Mouse (Mus musculus): ENCODE results near the gene Cox17. TPM values are rescaled to one million over a fixed set of nuclear protein-coding genes. Genes with fewer than 3 reads are reported as not detected.

Cox17 gene
- total RNA-seq, 1 experiment from 2014 or later, result 312 TPM

DNA sequence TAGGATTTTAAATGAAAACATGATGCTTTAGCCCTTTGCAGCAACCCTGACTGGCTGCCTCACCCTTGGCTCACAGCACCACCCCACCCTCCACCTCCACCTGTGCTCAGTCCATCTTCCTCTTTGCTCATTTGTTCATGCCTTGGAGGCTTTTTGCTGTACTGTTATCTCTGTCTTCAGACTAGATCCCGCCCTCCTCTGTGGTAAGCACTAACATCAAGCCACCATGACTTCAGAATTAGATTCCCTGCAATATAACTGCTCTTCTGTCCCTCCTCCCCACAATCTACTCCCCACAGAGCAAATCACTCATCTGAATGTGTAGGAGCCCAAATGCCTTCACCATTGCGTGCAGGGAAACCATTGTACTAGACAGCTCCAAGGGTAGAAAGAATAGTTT, 36.9 kb downstream of the Cox17 start:
- no peak for ATAC-seq (replicated peaks; ENCODE audit: insufficient number of reproducible peaks, low FRiP score, low TSS enrichment, poor library complexity, severe bottlenecking)

- ATAC-seq (replicated peaks; ENCODE audit: insufficient number of reproducible peaks, low FRiP score, low TSS enrichment, poor library complexity, severe bottlenecking), result no peak
Observed at GRCm38 (mm10) chr16:38385184-38385634, 38.4 kb downstream of the Cox17 start.

- no peak for ATAC-seq (replicated peaks; ENCODE audit: insufficient number of reproducible peaks, low FRiP score, low TSS enrichment, poor library complexity, severe bottlenecking)
Observed at GRCm38 (mm10) chr16:38385700-38386099, 38.9 kb downstream of the Cox17 start.

DNA sequence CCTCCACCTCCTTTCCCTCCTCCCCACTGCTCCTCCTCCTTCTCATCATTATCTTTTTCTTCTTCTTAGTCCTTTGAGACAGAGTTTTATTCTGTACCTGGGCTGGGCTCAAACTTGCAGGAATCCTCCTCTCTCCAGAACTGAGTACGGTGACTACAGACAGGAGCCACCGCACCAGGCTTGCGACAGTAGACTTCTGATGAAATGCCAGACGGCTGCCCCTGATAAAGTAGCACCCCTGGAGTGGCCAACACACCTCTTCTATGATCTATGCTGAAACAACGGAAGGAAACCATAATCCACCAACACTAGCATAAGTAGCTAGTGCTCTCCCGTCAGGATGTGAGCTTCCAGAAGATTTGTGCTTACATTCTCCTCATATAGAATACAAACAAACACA, 40.6 kb downstream of the Cox17 start:
- ATAC-seq (replicated peaks; ENCODE audit: insufficient number of reproducible peaks, low FRiP score, low TSS enrichment, poor library complexity, severe bottlenecking), result no peak

- ATAC-seq (replicated peaks; ENCODE audit: insufficient number of reproducible peaks, low FRiP score, low TSS enrichment, poor library complexity, severe bottlenecking), result no peak
Observed at GRCm38 (mm10) chr16:38388757-38389156, 42.0 kb downstream of the Cox17 start.

DNA sequence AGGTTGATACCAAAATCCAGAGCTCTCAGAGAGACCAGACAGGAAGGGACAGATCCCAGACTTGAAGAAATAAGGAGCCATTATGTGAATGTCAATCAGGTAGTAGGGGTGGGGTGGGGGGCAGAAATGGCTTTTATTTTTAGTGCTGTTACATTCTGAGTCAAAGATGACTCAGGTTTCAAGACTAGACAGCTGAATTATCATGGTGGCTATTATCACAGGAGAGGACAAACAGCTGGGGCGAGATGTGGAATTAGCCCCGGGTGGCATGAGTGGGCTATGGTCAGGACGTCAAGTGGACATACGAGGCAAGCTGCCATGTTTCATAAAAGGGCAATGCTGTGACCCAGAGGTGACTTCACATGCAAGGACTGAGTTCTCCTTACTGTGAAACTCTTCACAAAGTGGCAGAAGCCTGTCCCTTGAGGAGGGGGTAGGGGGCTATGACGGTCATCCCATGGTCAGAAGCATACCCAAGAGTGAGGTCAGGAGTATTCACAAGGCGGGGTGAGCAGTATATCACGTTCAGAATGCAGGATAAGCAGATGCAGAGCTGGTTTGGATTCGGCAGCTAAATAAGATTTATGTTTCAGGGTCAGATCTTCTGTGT, 42.6 kb downstream of the Cox17 start:
- ATAC-seq (replicated peaks; ENCODE audit: insufficient number of reproducible peaks, low FRiP score, low TSS enrichment, poor library complexity, severe bottlenecking), result no peak

DNA sequence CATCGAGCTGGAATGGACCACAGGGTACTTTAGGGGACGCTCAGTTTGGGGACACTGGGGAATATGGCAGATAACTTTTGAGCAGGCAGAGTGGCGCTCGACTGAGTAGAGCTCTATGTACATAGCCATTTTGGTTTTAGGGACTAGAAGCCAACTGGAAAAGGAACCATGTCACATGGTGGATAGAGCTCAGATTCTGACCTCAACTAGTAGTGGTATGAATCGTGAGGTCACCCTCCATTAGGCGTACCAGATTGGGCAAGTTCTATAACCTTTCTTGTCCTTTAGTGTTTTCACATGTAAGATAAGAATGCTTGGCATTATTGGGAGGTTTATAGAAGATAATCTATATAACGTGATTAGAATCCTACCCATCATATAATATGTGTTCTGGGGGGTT, 43.5 kb downstream of the Cox17 start:
- ATAC-seq (replicated peaks; ENCODE audit: insufficient number of reproducible peaks, low FRiP score, low TSS enrichment, poor library complexity, severe bottlenecking), result no peak

DNA sequence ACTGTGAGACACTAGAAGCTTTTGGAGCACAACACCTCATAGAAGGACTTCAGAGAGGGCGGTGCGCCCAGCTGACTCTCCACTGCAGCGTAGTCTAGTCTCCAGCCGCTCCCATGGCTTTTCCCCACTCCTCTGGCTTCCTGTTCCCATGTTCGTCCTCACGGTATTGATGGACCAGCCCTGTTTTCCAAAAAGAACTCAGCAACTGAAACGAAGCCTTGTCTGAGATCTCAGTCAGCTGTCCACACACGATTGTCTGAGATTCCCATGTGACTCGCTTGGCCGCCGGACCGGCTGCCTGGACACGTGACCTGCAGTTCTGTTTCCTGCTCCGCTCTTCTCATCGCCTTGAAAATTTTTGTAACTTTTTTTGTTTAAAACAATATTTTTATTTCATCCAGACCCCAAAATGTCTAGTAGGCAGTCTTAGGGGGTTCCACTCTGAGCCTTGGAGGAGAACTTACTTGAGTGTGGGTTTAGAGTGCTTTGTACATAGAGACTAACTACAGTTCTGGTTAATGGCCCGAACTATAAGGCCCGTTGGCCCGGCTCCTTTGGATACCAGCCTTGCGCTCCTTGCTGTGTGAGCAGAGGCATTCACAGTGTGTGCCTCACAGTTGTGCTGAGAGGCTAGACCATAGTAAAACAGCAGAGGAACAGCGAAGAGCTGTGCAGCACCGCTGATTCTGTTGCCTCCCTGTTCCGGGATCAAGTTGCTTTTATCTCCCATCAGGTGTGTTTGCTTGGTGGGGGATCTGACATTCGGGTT, 45.5 kb downstream of the Cox17 start:
- ATAC-seq (replicated peaks; ENCODE audit: insufficient number of reproducible peaks, low FRiP score, low TSS enrichment, poor library complexity, severe bottlenecking), result no peak

DNA sequence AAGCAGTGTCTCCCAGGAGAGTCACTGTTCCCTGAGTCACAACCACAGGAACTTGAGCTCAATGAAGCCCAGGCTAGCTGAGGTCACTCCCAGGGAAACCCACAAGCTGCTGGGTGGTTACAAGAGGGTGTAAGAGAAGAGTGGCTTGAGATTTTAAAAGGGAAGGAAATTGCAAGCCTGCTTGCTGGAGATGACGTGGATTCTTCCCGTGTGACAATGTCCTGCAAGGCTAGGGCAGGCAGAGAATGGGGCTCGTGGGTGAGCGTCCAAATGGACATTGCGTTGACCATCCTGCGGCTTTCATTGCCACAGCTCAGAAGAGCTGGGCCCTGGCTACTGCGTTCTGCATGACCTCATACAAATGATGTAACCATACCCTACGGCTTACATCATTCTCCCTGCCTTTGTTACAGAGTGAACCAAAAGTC, 47.4 kb downstream of the Cox17 start:
- peak; percentile 77 for ATAC-seq (replicated peaks; ENCODE audit: insufficient number of reproducible peaks, low FRiP score, low TSS enrichment, poor library complexity, severe bottlenecking)

DNA sequence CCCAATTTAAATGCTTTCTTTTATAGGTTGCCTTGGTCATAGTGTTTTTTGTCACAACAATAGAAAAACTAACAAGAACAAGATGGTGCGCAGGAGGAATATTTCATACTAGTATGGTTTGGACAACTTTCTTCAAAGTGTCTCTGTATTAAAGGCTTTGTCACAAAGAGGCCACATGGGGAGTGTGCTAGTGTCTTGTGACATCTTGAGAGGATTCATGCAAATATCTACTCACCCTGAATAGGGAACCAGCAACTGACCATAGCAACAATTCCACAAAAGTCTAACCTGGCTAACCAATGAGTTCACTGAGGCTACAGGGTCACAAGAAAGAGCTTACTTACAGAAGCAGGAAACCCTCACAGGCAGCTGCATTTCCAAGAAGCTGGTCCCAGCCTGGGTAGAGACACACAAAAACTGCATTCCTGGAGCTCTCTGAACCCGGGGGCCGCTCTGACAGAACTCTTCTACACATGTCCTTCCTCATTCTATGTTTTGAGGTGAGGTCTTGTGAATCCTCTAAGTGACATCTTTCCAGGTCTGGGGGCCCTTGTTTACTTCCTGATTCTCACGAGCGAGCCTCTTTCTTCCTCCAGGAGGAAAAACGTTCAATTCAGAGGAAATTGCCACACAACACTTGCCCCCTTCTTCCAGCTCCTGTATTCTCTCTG, 48.4 kb downstream of the Cox17 start:
- peak; percentile 54 for ATAC-seq (replicated peaks; ENCODE audit: insufficient number of reproducible peaks, low FRiP score, low TSS enrichment, poor library complexity, severe bottlenecking)

DNA sequence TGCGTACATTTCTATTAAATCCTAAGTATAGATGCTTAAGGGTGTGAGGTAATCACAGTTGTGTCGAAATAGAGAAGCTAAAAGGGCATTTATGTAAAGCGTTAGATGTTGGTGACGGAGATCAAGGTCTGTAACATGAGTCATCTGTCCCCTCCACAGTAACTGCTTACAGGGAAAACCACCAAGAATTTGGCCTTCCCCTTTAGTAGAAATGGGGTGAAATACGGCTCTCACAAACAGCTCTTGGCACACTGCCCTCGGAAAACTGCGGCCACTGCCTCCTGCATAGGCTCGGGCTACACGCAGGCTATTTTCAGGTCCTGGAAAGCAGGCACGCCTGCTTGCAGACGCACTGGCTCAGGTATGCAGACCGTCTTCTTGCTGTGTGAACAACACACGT, 49.4 kb downstream of the Cox17 start:
- ATAC-seq (replicated peaks; ENCODE audit: insufficient number of reproducible peaks, low FRiP score, low TSS enrichment, poor library complexity, severe bottlenecking), result peak; percentile 79

- ATAC-seq (replicated peaks; ENCODE audit: insufficient number of reproducible peaks, low FRiP score, low TSS enrichment, poor library complexity, severe bottlenecking), result no peak
Observed at GRCm38 (mm10) chr16:38398266-38398665, 51.5 kb downstream of the Cox17 start.

DNA sequence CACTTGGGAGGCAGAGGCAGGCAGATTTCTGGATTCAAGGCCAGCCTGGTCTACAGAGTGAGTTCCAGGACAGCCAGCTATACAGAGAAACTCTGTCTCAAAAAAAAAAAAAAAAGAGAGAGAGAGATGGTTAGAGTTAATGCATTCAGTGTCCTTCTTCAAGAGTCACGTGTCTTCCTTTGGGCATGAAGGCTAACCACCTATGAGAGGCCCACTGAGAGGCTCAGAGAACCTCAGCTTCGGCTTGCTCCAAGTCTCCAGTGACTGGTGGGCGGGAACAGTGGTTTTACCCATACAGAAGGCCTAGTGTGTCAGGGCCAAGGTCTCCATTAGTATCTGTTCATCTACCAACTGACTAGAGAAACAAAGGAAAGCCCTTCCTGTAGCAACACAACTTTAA, 52.3 kb downstream of the Cox17 start:
- no peak for ATAC-seq (replicated peaks; ENCODE audit: insufficient number of reproducible peaks, low FRiP score, low TSS enrichment, poor library complexity, severe bottlenecking)

GRCm38 (mm10) chr16:38399531-38400231, 52.9 kb downstream of the Cox17 start:
- peak; percentile 33; the same call in 1 of the 2 replicates for ATAC-seq (replicated peaks; ENCODE audit: insufficient number of reproducible peaks, low FRiP score, low TSS enrichment, poor library complexity, severe bottlenecking)

DNA sequence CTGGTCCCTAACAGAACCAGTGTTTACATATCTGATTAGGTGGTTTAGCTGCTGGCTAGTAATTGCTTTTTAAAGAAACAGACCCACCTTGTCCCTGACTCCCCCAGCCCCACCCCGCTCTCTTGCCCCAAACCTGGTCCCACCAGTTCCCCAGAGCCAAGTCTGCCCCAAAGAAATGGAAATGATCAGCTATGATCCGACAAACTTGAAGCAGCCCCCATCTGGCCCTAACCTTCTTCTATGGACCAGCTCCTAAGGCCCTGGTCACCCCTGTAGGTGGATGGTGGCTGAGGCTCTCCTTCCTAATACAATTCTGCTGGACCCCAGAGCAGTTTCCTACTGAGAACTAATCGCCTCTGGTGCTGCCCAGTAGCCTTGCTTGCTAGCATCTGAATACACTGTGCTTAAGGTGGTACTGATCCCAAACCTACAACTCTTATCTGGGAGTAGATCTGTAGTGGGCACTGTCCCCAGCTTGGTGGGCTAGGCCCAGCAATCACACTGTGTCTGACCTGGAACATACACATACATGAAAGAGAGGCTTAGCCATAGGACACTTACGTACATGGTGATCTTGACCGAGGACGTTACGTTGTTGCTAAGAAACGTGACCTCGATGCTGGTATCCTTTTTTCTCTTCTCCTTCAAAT, 53.6 kb downstream of the Cox17 start:
- no peak for ATAC-seq (replicated peaks; ENCODE audit: insufficient number of reproducible peaks, low FRiP score, low TSS enrichment, poor library complexity, severe bottlenecking)

- no peak for ATAC-seq (replicated peaks; ENCODE audit: insufficient number of reproducible peaks, low FRiP score, low TSS enrichment, poor library complexity, severe bottlenecking)
Observed at GRCm38 (mm10) chr16:38401468-38401867, 54.7 kb downstream of the Cox17 start.

Measured in monocyte, adult 5-6 weeks (primary cell).